Mouse (Mus musculus) gastrocnemius, postnatal 14 days (tissue): ENCODE measurements at regions not wholly inside any gene's neighbourhood (a gene's known extent, or its start where the extent isn't known, plus 50 kb on each side); places are given as distances from the start of the nearest gene placed in this dataset.

Source experiments
- DNase-seq: peaks from one replicate; pipeline ENCODE4 v3.0.0; 2021; ENCODE audit warnings: mixed read lengths
- intact Hi-C: fragments of 180-260 bp; cut with DNase I; formaldehyde crosslinking; loops from one replicate; pipeline ENCODE4 v1.15.1; 2025; ENCODE audit warnings: low total_unique reads

DNA sequence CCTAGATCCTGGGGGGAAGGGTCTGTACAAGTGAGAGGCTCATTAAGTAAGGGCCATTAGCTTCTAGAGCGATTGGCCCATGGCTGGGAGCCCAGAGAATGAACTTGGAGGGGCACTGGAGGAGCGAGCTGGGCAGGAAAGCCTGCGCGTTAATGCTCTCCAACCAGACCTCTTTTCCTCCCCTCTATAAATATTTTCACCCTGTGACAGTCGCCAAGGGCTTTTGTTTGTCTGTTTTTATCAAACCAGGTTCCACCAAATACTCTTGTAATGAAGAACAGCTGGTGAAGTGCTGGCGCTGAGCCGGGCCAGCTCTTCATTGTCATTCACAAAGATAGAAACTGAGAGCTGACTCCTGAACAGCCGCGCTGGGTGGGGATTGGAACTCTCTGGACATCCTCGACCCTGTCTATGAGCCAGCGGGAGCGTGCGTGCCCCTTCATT, 63.9 kb upstream of the Ccn6 start:
- peak; percentile 76 for DNase-seq
- intact Hi-C loops = no loop called here

GRCm38 (mm10) chr10:39226518-39226917, 62.9 kb upstream of the Ccn6 start:
- no peak for DNase-seq
- intact Hi-C loops = no loop called here

- DNase-seq = no peak
- intact Hi-C loops = no loop called here
Measured at GRCm38 (mm10) chr10:39224449-39225094, 61.0 kb upstream of the Ccn6 start.

DNA sequence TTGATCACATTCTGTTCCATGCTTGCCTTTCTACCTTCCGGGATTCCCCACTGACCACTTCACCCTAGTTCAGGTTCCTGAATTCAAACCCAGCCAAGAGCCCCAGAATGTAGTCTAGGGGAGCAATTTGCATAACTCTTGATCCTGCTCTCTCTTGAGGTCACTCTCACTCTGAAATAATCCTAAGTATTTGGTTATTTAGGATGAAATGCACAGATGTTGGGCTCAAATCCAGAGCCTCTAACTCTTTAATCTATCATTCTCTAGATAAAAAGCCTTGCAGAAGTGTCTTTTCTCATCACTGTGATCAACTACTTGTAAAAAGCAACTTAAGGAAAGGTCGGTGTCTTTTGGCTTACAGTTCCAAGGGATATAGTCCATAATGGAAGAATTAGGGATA, 57.4 kb upstream of the Ccn6 start:
- no peak for DNase-seq
- intact Hi-C loops = no loop called here

GRCm38 (mm10) chr10:39219366-39219765, 55.8 kb upstream of the Ccn6 start:
- intact Hi-C loops = no loop called here

GRCm38 (mm10) chr10:39218151-39218550, 54.6 kb upstream of the Ccn6 start:
- intact Hi-C loops = no loop called here
- DNase-seq = no peak

More at GRCm38 (mm10) chr10:39219366-39219765, 55.8 kb upstream of the Ccn6 start:
- no peak for DNase-seq

DNA sequence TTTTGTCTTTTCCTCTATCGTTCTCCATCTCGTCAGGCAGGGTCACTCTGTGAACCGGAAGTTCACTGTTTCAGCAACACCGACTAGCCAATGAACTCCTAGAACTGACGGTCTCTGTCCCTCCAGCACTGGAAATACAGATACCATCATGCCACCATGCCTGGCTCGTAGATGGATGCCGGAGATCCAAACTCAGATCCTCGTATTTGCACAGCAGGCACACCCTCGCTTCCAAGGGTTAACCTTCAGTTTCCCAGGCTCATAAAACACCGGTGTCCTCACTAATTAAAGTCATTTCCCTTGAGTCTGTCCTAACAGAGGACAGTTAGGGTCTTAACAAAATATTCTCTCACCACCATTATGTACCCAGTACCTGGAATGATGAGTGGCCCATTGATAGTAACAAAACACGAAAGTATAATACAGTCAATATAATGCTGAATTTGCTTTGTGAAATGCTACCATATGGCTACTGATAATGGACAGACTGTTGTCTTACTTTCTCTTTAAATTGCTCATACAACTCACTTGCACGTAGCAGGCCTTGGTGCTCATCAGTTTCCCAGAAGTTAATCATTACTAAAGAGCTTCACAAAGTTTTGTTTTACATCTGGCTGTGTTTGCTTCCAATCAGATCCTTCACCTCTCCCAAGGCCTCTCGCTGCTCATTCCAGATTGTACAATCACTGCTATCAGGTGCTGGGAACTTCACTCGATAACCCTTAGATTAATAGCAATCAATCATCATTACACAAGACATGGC, 52.7 kb upstream of the Ccn6 start:
- intact Hi-C loops = no loop called here

GRCm38 (mm10) chr10:39214563-39214962, 51.0 kb upstream of the Ccn6 start:
- intact Hi-C loops = no loop called here
- DNase-seq = no peak

More for the DNA sequence above, 52.7 kb upstream of the Ccn6 start:
- DNase-seq = no peak
